Mouse (Mus musculus) spleen, postnatal 14 days (tissue): ENCODE results near the gene Krt222.

Experiments used
- DNase-seq, 2 experiments: peaks; one replicate each; pipeline ENCODE4 v3.0.0; 2021 to 2022; ENCODE audit warnings: low spot score in 2 of 2

Gene Krt222

GRCm38 (mm10) chr11:99242056-99242455 is 1.8 kb downstream of the Krt222 start:
- no peak for DNase-seq

DNA sequence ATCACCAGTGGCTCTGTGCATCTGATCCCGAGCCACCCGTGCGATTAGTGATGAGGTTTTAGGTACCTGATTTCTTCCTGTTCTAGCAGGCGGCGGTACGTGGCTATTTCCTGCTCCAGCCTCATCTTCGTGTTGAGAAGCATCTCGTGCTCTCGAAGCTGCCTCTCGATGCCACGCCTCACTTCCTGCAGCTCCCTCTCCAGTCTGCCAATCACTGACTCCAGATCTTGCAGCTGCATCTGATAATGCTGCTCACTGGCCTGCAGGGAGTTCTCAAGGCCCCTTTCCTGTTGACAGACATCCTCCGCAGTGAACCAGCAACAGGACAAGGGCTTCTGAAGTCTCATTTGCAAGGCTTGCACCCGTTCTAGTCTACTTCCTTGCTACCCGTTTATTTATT is 5.4 kb downstream of the Krt222 start:
- peak; percentile 13 to 32 for DNase-seq

GRCm38 (mm10) chr11:99231049-99231816 is 12.7 kb downstream of the Krt222 start:
- DNase-seq = no peak

DNA sequence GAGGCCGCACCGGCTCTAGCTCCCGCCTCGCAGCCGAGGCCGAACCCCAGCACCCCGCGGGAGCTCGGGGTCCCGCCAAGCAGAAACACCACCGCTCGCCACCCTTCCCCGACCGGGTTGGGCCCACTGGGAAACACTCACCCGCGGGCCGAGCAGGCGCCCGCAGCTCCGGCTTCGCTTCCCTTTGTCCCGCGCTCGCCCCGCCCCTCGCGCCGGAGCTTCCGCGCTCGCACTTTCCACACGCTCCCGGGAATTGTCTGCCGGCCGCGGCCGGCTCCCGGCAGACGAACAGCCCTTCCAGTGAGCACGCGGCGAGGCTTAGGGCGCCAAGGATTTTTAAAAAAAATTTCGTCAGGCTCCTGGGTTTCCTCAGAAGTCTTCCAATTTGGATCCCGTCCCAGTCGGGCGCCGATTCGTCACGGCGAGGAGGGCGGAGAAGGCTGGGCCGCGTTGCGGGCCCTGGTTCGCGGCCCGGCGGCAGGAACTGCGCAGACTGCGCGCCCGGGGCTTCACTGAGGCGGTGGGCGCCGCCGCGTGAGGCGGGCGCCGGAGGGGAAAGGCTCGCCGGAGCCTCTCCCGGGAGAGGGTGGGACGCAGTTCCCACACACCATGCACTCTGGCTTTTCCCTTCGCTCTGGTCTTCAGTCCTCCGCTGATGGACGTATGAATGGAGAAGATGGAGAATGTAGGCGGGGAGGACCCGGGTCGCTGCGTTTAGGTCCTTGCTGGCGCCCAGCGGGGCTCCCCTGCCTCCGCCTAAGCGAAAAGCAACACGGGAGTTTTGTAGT is 13.4 kb downstream of the Krt222 start, which contains the start of gene Smarce1:
Gene Smarce1, minus strand, starts transcription at position 757 of the 788 bp plus-strand sequence.
- DNase-seq = peak; percentile 64 to 76

DNA sequence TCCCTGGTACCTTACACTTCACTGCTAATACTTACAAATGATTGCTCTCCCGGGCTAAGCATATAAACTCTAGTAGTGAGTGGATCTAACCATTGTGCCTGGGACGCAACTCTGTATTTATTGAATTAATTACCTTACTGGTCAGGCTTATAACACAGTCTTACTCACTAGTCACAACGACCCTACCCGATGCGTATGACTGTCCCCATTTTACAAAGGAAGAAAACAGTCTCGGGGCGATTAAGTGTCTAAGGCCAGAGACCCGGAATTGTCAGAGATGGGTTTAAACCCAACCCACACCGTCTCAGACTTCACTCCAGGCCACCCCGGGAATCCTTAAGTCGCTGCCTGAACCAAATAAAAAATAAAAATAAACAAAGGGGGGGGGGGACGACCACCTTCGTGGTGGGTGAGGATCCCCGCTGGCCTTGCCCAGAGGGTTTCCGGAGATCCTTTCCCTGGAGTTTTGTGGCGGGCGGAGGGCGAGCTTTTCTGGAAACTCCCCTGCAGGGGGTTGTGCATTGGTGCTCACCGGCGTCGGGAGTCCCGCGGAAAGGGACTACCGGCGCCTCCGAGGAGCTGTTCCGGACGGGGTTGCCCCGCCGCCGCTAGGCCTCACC is 14.1 kb downstream of the Krt222 start:
- no peak for DNase-seq

GRCm38 (mm10) chr11:99226298-99226697 is 17.6 kb downstream of the Krt222 start:
- DNase-seq = peak in 1 of 2 experiments; percentile 14

- DNase-seq = no peak
These were observed 20.6 kb downstream of the Krt222 start for GRCm38 (mm10) chr11:99223310-99223709.

GRCm38 (mm10) chr11:99221811-99222210 is 22.1 kb downstream of the Krt222 start:
- DNase-seq = no peak

DNA sequence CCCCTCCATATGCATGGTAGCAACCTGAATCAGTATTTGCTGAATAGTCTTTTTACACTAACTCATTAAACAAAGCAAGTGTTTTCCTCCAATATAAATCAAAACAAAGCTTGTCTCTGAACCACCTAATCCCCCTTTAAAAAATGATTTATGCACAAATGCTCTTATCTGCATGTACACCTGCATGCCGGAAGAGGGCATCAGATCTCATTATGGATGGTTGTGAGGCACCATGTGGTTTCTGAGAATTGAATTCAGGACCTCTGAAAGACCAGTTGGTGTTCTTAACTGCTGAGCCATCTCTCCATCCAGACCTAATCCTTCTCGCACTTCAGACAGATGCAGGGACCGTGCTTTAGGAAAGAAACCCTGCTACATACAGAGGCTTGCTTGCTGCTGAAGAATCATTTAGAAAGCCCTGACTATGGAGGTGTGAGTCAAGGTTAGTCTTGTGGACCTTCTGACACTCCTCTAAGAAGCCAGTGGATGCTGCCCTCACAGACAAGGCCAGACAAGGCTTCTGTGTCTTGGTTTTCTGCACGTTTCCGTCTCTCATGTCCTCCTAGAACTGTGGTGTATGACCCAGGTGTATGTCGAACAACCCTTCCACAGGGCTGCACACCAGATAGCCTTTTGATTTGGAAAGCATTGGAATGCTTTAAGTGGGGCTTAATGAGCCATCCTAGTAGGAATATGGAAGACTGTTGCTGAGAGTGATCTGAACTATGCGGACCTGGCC is 26.5 kb downstream of the Krt222 start:
- no peak for DNase-seq

DNA sequence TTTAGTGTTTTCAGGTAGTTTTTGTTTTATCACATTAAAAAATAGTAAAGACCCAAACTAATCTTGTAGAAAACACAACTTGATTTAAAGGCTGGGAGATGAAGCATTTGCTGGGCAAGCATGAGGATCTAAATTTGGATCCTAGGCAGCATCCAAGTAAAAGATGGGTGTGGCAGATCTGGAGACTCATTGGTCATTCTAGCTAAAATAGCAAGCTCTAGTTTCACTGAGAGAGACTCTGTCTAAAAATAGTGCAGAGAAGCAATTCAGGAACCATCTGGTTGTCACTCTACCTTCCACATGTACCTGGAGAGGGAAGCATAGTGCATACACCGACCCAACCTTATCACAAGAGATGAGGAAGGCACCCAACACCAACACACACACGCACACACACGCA is 27.7 kb downstream of the Krt222 start:
- DNase-seq = no peak

DNA sequence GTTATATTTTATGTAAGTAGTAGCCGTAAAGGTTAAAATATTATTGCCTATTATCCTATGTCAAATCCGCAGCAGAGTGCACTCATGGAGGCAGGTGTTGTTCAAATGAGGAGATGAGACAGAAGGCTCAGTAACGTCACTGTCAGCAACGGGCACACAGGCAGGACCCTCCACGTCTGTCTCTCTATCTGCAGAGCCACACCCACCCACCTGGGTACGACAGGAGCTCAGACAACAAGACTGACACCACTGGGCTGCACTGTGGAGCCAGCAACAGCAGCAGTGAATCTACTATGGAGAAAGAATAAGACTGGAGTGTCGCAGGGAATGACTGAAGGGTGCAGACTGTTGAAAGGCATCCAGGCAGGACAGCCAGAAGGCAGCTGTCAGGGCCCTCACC is 31.2 kb downstream of the Krt222 start:
- no peak for DNase-seq

- DNase-seq = no peak
These were observed 31.9 kb downstream of the Krt222 start for GRCm38 (mm10) chr11:99211964-99212363.

- no peak for DNase-seq
These were observed 35.7 kb downstream of the Krt222 start for GRCm38 (mm10) chr11:99208105-99208669.

- DNase-seq = no peak
These were observed 36.4 kb downstream of the Krt222 start for GRCm38 (mm10) chr11:99207449-99207848.

DNA sequence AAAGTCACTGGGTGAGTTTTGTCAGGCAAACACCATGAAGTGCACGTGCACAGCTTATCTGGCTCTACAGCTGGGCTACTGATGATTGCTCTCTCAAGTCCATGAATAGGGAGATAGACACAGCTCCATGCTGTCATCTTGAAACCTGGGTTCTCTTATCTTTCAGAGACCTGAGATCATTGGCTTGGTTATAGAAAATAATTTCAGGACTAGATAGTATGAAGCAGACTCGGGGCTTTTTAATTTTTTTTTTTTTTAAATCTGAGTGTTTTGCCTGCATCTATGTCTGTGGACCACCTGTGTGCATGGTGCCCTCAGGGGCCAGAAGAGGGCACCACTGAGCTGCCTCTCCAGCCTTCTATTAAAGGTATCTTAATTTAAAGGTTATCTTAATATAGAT is 36.9 kb downstream of the Krt222 start:
- peak in 1 of 2 experiments; percentile 24 for DNase-seq

DNA sequence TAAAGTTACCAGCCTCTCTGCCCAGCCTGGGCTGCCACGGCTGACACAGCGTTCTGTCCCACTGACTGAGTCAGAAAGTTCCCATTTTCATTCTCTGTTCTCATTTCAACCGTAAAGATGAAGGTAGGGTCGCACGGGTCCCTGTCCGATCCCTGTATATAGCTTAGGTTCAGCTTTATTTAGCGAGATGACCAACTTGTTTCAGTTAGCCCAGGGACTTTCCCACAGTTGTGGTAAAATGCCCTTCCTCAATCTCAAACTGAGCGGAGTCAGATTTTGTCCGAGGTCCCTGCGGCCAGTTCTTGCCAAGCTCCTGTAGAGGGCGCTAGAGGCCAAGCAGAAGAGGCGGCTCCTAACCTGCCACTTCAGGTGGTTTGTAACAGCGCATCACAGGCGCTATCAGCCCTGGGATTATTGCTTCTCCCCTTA is 54.7 kb downstream of the Krt222 start:
- DNase-seq = peak; percentile 40 to 66

DNA sequence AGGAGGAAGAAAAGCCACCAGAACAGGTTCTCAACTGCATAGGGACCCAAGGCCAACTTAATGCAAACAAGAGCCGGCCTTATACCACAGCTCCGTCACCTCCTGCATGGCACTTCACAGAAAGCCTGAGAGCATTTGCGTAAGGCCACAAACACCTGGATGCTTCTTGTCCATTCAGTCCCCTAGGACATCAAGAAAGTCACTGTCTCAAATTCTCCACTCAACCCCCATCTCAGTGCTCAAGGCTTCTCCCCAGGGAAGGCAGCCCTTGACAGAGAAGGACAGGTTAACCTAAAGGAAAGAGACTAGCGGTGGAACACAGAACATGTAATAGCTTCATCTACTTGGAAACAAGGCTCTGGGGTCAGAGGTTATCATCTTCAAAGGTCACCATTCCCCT is 56.5 kb downstream of the Krt222 start:
- no peak for DNase-seq

- no peak for DNase-seq
These were observed 57.0 kb downstream of the Krt222 start for GRCm38 (mm10) chr11:99186836-99187235.
